Mouse (Mus musculus) 3134 (cell line): ENCODE results near the gene Olfr747.
"Not testable (repeated sequence)": the region's sequence is repeated elsewhere in the genome, so short reads cannot be mapped to it uniquely, and the experiment has no call there.

ENCODE experiments used
- DNase-seq: peaks from one replicate; pipeline ENCODE4 v3.0.0-alpha.2; 2011; ENCODE audit warnings: low spot score; ENCODE audit not compliant: insufficient read length; ENCODE audit errors: extremely low read depth

Olfr747 gene

DNA sequence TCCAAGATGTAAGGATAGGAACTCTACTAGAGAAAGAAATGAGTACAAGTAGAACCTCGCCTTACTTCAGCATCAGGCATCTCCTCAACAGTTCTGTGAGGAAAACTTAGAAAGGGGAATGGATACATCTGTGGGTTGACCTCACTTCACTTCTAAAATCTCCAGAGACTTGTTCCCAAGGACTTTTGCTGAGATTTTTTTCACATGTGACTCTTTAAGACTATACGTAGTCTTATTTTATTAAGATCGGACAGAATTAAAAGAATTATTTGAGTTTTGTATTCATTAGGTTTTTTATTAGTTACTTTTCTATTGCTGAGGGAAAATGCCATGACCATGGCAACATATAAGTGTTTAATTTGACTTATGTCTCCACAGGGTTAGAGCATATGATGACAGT, at the start of gene Olfr747:
Gene Olfr747 (minus strand): TSS at position 101 of the 400 bp plus-strand sequence.
- DNase-seq, result no peak

DNA sequence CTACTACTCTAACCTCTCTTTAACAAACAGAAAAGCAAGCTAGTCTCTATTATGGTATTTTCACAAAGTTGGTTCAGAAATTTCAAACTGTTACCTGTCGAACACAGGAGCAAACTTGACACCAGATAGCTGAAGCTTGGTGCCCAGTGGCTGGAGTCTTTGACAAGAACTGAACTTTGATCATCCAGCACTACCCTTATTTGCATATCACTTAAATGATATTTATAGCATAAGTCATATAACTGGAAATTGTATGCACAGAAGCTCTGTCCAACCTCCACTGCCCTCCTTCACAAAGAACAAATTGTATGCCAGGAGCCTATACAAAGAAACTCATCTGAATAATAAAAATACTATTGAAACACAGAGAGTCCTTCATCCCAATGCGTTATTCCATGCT, 48.6 kb upstream of the Olfr747 start:
- DNase-seq, result no peak

DNA sequence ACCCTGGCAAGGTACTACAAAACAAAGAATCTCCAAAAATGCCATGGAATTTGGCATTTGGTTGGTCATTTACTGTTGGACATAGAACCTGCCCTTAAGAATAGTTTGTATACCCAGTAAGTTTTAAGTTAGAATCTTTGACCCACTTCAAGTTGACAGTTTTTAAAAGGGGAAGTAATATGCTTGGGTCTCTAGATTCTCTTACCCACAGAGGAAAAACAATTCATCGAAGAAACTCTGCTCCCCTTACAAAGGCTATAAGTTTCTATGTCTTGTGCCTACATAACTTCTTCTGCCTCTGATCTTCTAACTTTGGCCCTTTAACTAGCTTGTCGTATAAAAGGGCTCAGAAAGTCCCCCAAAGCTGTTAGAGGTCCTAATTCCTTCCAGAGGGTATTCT, 47.3 kb upstream of the Olfr747 start:
- no peak for DNase-seq

DNA sequence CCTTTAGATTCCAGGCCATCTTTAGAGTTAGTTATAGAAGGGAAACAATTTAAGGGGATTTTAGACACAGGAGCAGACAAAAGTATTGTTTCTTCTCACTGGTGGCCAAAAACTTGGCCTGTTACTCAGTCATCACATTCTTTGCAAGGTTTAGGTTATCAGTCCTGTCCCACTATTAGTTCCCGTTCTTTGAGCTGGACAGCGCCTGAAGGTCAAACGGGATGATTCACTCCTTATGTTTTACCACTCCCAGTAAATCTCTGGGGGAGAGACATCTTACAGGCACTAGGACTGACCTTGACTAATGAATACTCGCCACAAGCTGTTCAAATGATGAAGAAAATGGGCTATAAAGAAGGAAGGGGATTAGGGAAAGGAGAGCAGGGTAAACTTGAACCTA, 29.4 kb upstream of the Olfr747 start:
- DNase-seq, result not testable (repeated sequence)

DNA sequence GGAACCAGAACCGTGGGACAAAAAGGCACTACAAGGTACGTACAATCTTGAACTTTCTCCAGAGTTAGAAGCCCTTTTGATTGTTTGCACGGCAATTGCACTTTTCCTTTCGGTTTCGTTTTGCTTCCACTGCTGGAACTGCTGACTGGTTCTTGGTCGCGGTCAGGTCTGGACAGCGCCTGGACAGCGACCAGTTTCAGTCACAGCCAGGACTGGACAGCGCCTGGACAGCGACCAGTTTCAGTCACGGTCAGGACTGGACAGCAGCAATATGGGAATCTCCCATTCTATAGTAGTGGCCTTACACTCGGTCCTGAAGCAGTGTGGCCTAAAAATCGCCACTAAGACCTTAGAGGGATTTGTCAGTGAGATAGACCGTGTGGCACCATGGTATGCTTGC, 26.9 kb upstream of the Olfr747 start:
- DNase-seq, result peak; percentile 3

DNA sequence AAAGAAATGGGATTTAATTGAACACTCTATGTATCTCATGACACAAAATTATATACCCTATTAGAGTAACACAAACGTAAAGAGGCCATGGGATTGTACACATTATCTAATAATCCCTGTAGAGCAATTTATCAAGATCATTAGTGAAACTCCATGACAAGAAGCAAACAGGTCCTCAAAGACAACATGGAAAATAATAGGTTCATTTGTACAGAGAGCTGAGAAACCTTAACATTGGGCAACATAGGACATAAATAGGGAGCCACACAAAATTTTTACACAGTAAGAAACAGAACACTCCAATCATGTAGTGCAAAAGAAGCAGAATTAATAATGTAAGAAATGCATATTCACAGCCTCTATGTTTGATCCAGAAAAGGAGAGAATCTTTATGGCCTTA, 14.1 kb upstream of the Olfr747 start, which contains the start of gene Olfr748:
Gene Olfr748 (plus strand): TSS at position 301 of the 400 bp plus-strand sequence.
- no peak for DNase-seq

DNA sequence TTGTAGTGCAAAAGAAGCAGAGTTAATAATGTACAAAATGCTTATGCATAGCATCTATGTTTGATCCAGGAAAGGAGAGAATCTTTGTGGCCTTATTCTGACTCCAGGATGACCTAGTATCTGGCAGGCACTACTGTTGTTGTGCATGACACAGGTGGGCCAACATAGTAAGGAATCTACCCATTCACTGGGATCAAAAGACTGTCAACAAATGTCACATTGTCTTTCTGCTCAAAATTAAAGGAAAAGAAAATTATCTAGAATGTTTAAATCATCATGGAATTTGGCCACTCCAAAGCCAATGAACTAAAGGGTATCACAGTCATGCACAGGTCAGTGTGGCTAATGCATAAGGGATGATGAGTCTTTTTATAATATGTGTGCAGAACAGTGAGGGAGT, 46.2 kb downstream of the Olfr747 start, which contains the start of gene Olfr746:
Gene Olfr746 (plus strand): TSS at position 301 of the 400 bp plus-strand sequence.
- DNase-seq, result no peak

DNA sequence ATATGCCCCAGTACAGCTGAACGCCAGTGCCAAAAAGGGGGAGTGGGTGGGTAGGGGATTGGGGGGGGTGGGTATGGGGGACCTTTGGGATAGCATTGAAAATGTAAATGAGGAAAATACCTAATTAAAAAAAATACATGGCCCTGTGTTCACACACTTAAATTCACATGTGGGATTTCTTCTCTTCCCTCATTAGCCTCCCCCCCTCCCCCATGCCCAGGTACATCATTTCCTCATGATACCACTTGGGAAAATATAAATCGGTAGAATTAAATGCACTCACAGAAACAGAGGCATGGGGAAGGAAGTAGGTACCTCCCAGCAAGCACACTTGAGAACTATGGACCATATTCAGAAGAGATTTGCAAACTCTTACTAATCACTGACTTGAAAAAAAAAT, 53.9 kb downstream of the Olfr747 start, which contains the start of gene Olfr745:
Gene Olfr745 (plus strand): TSS at position 301 of the 400 bp plus-strand sequence.
- DNase-seq, result no peak
